Mouse (Mus musculus): ENCODE measurements around the gene Eif5. TPM values are rescaled to one million over a fixed set of nuclear protein-coding genes. Genes with fewer than 3 reads are reported as not detected.
A peak's percentile ranks its signal among the peaks of the same experiment; 100 is the strongest.

Gene Eif5
- polyA plus RNA-seq, 1 experiment from 2014 or later, result 486 TPM

DNA sequence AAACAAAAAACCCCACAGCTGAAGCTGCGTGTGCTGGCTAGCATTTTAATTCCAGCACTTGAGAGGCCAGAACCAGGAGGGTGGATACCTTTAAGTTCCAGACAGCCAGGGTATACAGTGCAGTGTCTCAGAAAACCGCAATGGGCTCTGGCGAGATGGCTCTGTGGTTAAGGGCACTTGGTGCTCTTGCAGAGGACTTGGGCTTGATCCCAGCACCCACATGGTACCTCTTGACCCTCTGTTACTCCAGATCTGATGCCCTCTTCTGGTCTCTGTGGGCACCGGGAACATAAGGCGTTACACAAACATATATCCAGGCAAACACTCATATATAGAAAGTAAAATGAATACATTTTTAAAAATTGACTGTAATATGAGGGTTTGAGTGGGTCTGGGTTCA lies 27.5 kb downstream of the Eif5 start:
- WGBS, result 84% methylated on average over 5 of the region's 5 CpGs
- Histone ChIP-seq H3K4me3 (ENCODE audit: low read length) (no peak overlapping the region), H3K27me3 (replicated peaks; ENCODE audit: control insufficient read depth, insufficient read depth, low read length) (no peaks in the 10 kb centered on the region), H3K4me2 (ENCODE audit: low read length) (no peak overlapping the region), H3K9me3 (ENCODE audit: control insufficient read depth, low read length) (no peaks in the 10 kb centered on the region), H3K36me3 (ENCODE audit: control insufficient read depth, insufficient read depth, low read length) (no peaks in the 10 kb centered on the region), H3K4me1 (ENCODE audit: control insufficient read depth, insufficient read depth, low read depth, low read length) (no peaks in the 10 kb centered on the region), H3K9ac (ENCODE audit: low read depth, low read length) (no peak overlapping the region), H3K27ac (ENCODE audit: low read depth, low read length) (no peak overlapping the region)
- no peak for ATAC-seq

DNA sequence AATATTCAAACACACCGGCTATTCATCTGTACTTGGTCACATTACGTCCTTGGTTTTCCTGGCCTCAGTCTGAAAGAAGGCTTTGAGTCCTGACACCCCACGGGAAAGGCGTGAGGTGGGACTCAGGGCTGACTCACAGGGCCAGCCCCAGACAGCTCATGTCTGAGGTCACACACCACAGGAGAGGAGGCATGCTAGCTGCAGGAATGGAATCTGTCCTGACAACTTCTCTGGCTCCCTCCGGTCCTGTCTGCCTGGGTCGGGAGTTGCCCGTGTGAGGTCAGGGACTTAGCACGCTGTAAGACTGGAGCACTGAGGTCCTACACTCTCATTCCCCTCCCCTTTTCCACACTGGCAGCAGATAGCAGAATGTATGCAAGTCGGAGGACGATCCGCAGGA lies 31.0 kb downstream of the Eif5 start:
- H3K9me3 ChIP-seq (ENCODE audit: control insufficient read depth, low read length), result no peaks in the 10 kb centered on the region
- WGBS, result 66% methylated on average over 11 of the region's 11 CpGs
- no peak for ATAC-seq
- no peak overlapping the region for H3K9ac ChIP-seq (ENCODE audit: low read depth, low read length)
- H3K4me2 ChIP-seq (ENCODE audit: low read length), result no peak overlapping the region
- peaks cover 13% of the 10 kb centered on the region for H3K4me1 ChIP-seq (ENCODE audit: control insufficient read depth, insufficient read depth, low read depth, low read length)
- no peak overlapping the region for H3K27ac ChIP-seq (ENCODE audit: low read depth, low read length)
- H3K36me3 ChIP-seq (ENCODE audit: control insufficient read depth, insufficient read depth, low read length), result no peaks in the 10 kb centered on the region
- no peak overlapping the region for H3K4me3 ChIP-seq (ENCODE audit: low read length)
- no peaks in the 10 kb centered on the region for H3K27me3 ChIP-seq (replicated peaks; ENCODE audit: control insufficient read depth, insufficient read depth, low read length)

GRCm38 (mm10) chr12:111572406-111572805 lies 34.6 kb downstream of the Eif5 start:
- H3K36me3 ChIP-seq (ENCODE audit: control insufficient read depth, insufficient read depth, low read length), result no peaks in the 10 kb centered on the region
- H3K9me3 ChIP-seq (ENCODE audit: control insufficient read depth, low read length), result no peaks in the 10 kb centered on the region
- no peak for ATAC-seq
- peaks cover 24% of the 10 kb centered on the region for H3K4me1 ChIP-seq (ENCODE audit: control insufficient read depth, insufficient read depth, low read depth, low read length)
- H3K4me2 ChIP-seq (ENCODE audit: low read length), result peak overlapping the region; percentile 81
- no peak overlapping the region for H3K4me3 ChIP-seq (ENCODE audit: low read length)
- no peak overlapping the region for H3K9ac ChIP-seq (ENCODE audit: low read depth, low read length)
- no peak overlapping the region for H3K27ac ChIP-seq (ENCODE audit: low read depth, low read length)
- H3K27me3 ChIP-seq (replicated peaks; ENCODE audit: control insufficient read depth, insufficient read depth, low read length), result no peaks in the 10 kb centered on the region
- WGBS, result 82% methylated on average over 7 of the region's 7 CpGs

DNA sequence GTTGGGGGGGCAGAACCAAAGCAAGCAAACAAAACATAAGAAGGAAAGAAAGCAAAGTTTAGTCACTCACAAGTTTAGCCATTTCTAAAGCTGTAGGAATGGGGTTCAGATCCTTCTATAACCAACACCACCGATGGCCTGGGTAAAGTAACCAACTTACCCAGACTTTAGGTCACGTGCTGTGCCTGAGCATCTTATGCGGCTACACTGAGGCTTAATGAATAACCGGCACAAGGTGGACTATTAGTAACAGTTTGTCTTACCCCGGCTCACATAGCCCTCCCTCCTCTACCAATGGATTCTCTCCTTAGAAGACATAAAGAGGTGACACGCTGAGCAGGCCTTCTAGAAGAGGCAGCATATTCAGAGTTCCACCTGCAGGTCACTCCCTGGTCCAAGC lies 35.5 kb downstream of the Eif5 start:
- Histone ChIP-seq H3K4me2 (ENCODE audit: low read length) (peak overlapping the region; percentile 81), H3K27ac (ENCODE audit: low read depth, low read length) (peak overlapping the region; percentile 96; the same call in 1 of the 2 replicates), H3K9ac (ENCODE audit: low read depth, low read length) (peak overlapping the region; percentile 89), H3K4me3 (ENCODE audit: low read length) (peak overlapping the region; percentile 76), H3K27me3 (replicated peaks; ENCODE audit: control insufficient read depth, insufficient read depth, low read length) (no peaks in the 10 kb centered on the region), H3K36me3 (ENCODE audit: control insufficient read depth, insufficient read depth, low read length) (no peaks in the 10 kb centered on the region), H3K4me1 (ENCODE audit: control insufficient read depth, insufficient read depth, low read depth, low read length) (peaks cover 24% of the 10 kb centered on the region), H3K9me3 (ENCODE audit: control insufficient read depth, low read length) (no peaks in the 10 kb centered on the region)
- no peak for ATAC-seq
- WGBS, result 32% methylated on average over 6 of the region's 6 CpGs

DNA sequence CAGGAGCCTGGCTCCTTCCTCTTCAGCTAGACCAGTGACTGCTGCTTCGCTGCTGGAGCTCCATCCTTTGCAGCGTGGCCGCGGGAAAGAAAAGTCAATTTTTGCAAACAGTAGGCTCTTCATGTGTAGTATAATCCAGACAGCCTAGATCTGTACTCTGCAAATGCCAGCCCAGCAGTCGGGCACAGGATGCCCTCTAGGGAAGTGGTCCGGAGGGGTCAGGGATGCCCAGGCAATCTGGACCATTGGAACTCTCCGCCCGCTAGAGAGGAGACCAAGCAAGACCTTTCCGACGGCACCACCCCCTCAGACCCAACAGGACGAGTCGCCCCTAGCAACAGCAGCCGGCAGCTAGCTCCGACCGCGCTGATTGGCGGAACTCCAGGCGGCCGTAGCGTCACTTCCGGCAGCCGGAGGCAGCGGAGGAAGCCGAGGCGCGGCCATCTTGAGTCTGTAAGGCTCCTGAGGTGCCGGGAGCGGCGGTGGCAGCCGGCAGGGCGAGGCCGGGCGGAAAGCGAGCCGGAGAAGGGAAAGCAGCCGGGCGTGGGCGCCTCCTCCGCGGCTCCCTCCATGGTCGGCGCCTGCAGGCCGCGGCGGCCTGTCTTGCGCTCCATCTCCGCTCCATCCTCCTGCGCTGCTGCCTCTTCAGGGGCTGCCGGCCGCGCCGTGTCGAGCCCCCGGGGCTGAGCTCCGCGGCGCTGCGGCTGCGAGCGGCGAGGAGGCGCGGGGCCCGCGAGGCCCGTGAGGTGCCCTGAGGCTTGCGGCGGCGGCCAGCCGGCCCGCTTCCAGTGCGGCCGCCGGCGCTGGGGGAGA lies 36.5 kb downstream of the Eif5 start, which contains the start of gene Mark3:
Gene Mark3 (plus strand): TSS at position 450 of the 813 bp plus-strand sequence.
- ATAC-seq, result peak; percentile 97
- Histone ChIP-seq H3K9ac (ENCODE audit: low read depth, low read length) (peak within 1 kb of the TSS; percentile 89), H3K9me3 (ENCODE audit: control insufficient read depth, low read length) (no peaks in the 10 kb centered on the region), H3K36me3 (ENCODE audit: control insufficient read depth, insufficient read depth, low read length) (no peaks in the 10 kb centered on the region), H3K27ac (ENCODE audit: low read depth, low read length) (peak within 1 kb of the TSS; percentile 96), H3K4me1 (ENCODE audit: control insufficient read depth, insufficient read depth, low read depth, low read length) (peaks cover 24% of the 10 kb centered on the region), H3K27me3 (replicated peaks; ENCODE audit: control insufficient read depth, insufficient read depth, low read length) (no peaks in the 10 kb centered on the region), H3K4me2 (ENCODE audit: low read length) (peak within 1 kb of the TSS; percentile 87), H3K4me3 (ENCODE audit: low read length) (peak within 1 kb of the TSS; percentile 76)
- WGBS, result under 1% methylated on average over 62 of the region's 75 CpGs

GRCm38 (mm10) chr12:111574887-111575838 lies 37.3 kb downstream of the Eif5 start:
- peak overlapping the region; percentile 96 for H3K27ac ChIP-seq (ENCODE audit: low read depth, low read length)
- H3K27me3 ChIP-seq (replicated peaks; ENCODE audit: control insufficient read depth, insufficient read depth, low read length), result no peaks in the 10 kb centered on the region
- no peaks in the 10 kb centered on the region for H3K36me3 ChIP-seq (ENCODE audit: control insufficient read depth, insufficient read depth, low read length)
- no peaks in the 10 kb centered on the region for H3K9me3 ChIP-seq (ENCODE audit: control insufficient read depth, low read length)
- peaks cover 24% of the 10 kb centered on the region for H3K4me1 ChIP-seq (ENCODE audit: control insufficient read depth, insufficient read depth, low read depth, low read length)
- peak overlapping the region; percentile 89 for H3K9ac ChIP-seq (ENCODE audit: low read depth, low read length)
- H3K4me2 ChIP-seq (ENCODE audit: low read length), result peak overlapping the region; percentile 87
- H3K4me3 ChIP-seq (ENCODE audit: low read length), result peak overlapping the region; percentile 76
- under 1% methylated on average over 58 of the region's 58 CpGs for WGBS
- ATAC-seq, result peak; percentile 38

DNA sequence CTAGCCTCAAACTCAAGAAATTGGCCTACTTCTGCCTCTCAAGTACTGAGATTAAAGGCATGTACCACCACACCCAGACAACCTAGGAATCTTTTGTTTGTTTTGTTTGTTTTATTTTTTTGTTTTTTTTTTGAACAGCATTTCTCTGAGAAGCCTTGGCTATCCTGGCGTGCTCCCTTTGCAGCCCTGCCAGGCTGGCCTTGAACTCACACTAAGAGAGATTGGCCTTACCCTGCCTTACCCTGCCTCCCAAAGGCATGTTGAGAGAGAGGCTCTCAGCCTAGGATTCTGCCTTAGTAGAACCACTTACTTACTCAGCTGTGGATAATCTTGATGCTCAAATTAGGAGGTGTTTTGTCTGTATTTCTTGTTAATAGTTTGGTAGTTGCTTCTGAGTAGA lies 45.2 kb downstream of the Eif5 start:
- ATAC-seq, result no peak
- H3K9ac ChIP-seq (ENCODE audit: low read depth, low read length), result no peak overlapping the region
- no peak overlapping the region for H3K4me2 ChIP-seq (ENCODE audit: low read length)
- 86% methylated on average over 1 of the region's 1 CpGs for WGBS
- no peaks in the 10 kb centered on the region for H3K9me3 ChIP-seq (ENCODE audit: control insufficient read depth, low read length)
- no peaks in the 10 kb centered on the region; the same call in 1 of the 2 replicates for H3K4me1 ChIP-seq (ENCODE audit: control insufficient read depth, insufficient read depth, low read depth, low read length)
- no peaks in the 10 kb centered on the region for H3K27me3 ChIP-seq (replicated peaks; ENCODE audit: control insufficient read depth, insufficient read depth, low read length)
- no peaks in the 10 kb centered on the region for H3K36me3 ChIP-seq (ENCODE audit: control insufficient read depth, insufficient read depth, low read length)
- H3K27ac ChIP-seq (ENCODE audit: low read depth, low read length), result no peak overlapping the region
- H3K4me3 ChIP-seq (ENCODE audit: low read length), result no peak overlapping the region

GRCm38 (mm10) chr12:111584401-111584800 lies 46.6 kb downstream of the Eif5 start:
- Histone ChIP-seq H3K36me3 (ENCODE audit: control insufficient read depth, insufficient read depth, low read length) (no peaks in the 10 kb centered on the region), H3K4me2 (ENCODE audit: low read length) (no peak overlapping the region), H3K27ac (ENCODE audit: low read depth, low read length) (no peak overlapping the region), H3K9me3 (ENCODE audit: control insufficient read depth, low read length) (no peaks in the 10 kb centered on the region), H3K9ac (ENCODE audit: low read depth, low read length) (no peak overlapping the region), H3K4me3 (ENCODE audit: low read length) (no peak overlapping the region), H3K27me3 (replicated peaks; ENCODE audit: control insufficient read depth, insufficient read depth, low read length) (no peaks in the 10 kb centered on the region), H3K4me1 (ENCODE audit: control insufficient read depth, insufficient read depth, low read depth, low read length) (no peaks in the 10 kb centered on the region; the same call in 1 of the 2 replicates)
- no peak for ATAC-seq
- 76% methylated on average over 1 of the region's 1 CpGs for WGBS

DNA sequence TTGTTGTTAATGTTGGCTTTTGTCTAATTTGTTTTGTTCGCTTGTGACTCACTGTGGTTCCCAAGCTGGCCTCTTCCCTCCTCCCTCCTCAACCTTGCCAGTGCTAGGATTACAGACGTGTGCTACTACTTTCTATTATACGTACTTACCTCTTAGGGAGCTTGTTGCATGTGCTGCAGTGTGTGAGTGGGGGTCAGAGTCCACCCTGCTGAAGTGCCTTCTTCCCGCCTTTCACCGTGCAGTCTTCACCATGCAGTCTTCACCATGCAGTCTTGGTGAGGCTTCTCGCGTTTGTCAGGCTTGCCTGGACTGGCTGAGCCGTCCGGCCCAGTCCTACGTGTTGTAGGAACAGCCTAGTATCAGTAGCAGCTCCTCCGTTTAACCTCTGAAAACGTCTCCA lies 49.4 kb downstream of the Eif5 start:
- 85% methylated on average over 12 of the region's 12 CpGs for WGBS
- H3K27ac ChIP-seq (ENCODE audit: low read depth, low read length), result no peak overlapping the region
- no peak overlapping the region for H3K4me2 ChIP-seq (ENCODE audit: low read length)
- H3K4me3 ChIP-seq (ENCODE audit: low read length), result no peak overlapping the region
- no peaks in the 10 kb centered on the region for H3K27me3 ChIP-seq (replicated peaks; ENCODE audit: control insufficient read depth, insufficient read depth, low read length)
- no peak for ATAC-seq
- H3K36me3 ChIP-seq (ENCODE audit: control insufficient read depth, insufficient read depth, low read length), result no peaks in the 10 kb centered on the region
- no peak overlapping the region for H3K9ac ChIP-seq (ENCODE audit: low read depth, low read length)
- H3K4me1 ChIP-seq (ENCODE audit: control insufficient read depth, insufficient read depth, low read depth, low read length), result no peaks in the 10 kb centered on the region; the same call in 1 of the 2 replicates
- H3K9me3 ChIP-seq (ENCODE audit: control insufficient read depth, low read length), result no peaks in the 10 kb centered on the region
